Mouse (Mus musculus): ENCODE results near the gene Mkrn2os. TPM values are rescaled to one million over a fixed set of nuclear protein-coding genes. Genes with fewer than 3 reads are reported as not detected.

Gene Mkrn2os
- total and polyA plus RNA-seq, 3 experiments: 0.46 TPM; not detected in 2

- TF ChIP-seq EP300 (IDR thresholded peaks at IDR 0.05; ENCODE audit: low read depth in 1 of 2, low read length in 2 of 2): 0 out of 4 replicates have a peak, but pooled peaks of 1 of the 2 experiments have one; percentile 13
- 0 out of 2 replicates have a peak, but pooled peaks have one; percentile 38 for TF ChIP-seq TCF12 (IDR thresholded peaks at IDR 0.05; ENCODE audit: low read depth, low read length)
- no peak for TF ChIP-seq CTCF (IDR thresholded peaks at IDR 0.05 in 2 of 3, conservative IDR thresholded peaks at IDR 0.05 in 1 of 3; ENCODE audit: control insufficient read depth in 1 of 3, insufficient read depth in 1 of 3, low read depth in 2 of 3, low read length in 3 of 3, poor library complexity in 1 of 3, severe bottlenecking in 1 of 3)
- TF ChIP-seq ZMIZ1 (IDR thresholded peaks at IDR 0.05; ENCODE audit: low read depth, low read length): no peak; the same call in 1 of the 2 replicates
- TF ChIP-seq POLR2AphosphoS2 (IDR thresholded peaks at IDR 0.05; ENCODE audit: low read length): peak; percentile 67; the same call in 1 of the 2 replicates
- peak; percentile 90 for TF ChIP-seq HCFC1 (IDR thresholded peaks at IDR 0.05; ENCODE audit: low read depth, low read length)
- peak; percentile 75 to 91; a peak in 3 of 4 replicates for TF ChIP-seq POLR2A (IDR thresholded peaks at IDR 0.05; ENCODE audit: control insufficient read depth in 1 of 2, insufficient read depth in 1 of 2, low read depth in 1 of 2, low read length in 2 of 2, poor library complexity in 1 of 2)
- TF ChIP-seq POLR2AphosphoS5 (IDR thresholded peaks at IDR 0.05; ENCODE audit: borderline replicate concordance, low read depth, low read length): no peak
- TF ChIP-seq ELF1 (IDR thresholded peaks at IDR 0.05; ENCODE audit: low read depth, low read length): peak; percentile 61
- no peak for TF ChIP-seq ETS1 (IDR thresholded peaks at IDR 0.05; ENCODE audit: low read depth, low read length)
- no peak for TF ChIP-seq CHD1 (IDR thresholded peaks at IDR 0.05; ENCODE audit: low read depth, low read length)
- peak; percentile 47; the same call in 1 of the 2 replicates for TF ChIP-seq MYC (IDR thresholded peaks at IDR 0.05; ENCODE audit: low read depth, low read length)
- peak; percentile 59 for TF ChIP-seq NELFE (IDR thresholded peaks at IDR 0.05; ENCODE audit: low read depth, low read length)
- TF ChIP-seq GABPA (IDR thresholded peaks at IDR 0.05; ENCODE audit: low read depth, low read length): no peak
- 0 out of 2 replicates have a peak, but pooled peaks have one; percentile 31 for TF ChIP-seq MAX (IDR thresholded peaks at IDR 0.05; ENCODE audit: low read length)
- no peak for TF ChIP-seq RCOR1 (IDR thresholded peaks at IDR 0.05; ENCODE audit: low read depth, low read length)
- TF ChIP-seq JUND (IDR thresholded peaks at IDR 0.05; ENCODE audit: low read depth, low read length): no peak
- peak; percentile 66 for TF ChIP-seq NRF1 (IDR thresholded peaks at IDR 0.05; ENCODE audit: insufficient read depth, low read depth, low read length, poor library complexity, severe bottlenecking)
- peak; percentile 58 for TF ChIP-seq TBP (IDR thresholded peaks at IDR 0.05; ENCODE audit: low read depth, low read length)
- TF ChIP-seq SIN3A (IDR thresholded peaks at IDR 0.05; ENCODE audit: low read length): peak; percentile 89
- no peak for TF ChIP-seq E2F4 (IDR thresholded peaks at IDR 0.05; ENCODE audit: borderline replicate concordance, low read depth, low read length)
- peak; percentile 51 for TF ChIP-seq MAZ (IDR thresholded peaks at IDR 0.05; ENCODE audit: low read depth, low read length)
- peak; percentile 67; the same call in 1 of the 2 replicates for TF ChIP-seq MXI1 (IDR thresholded peaks at IDR 0.05; ENCODE audit: low read depth, low read length)
- H3K4me3 ChIP-seq (ENCODE audit: control insufficient read depth in 1 of 2, insufficient read depth in 1 of 2, low read depth in 2 of 2, low read length in 2 of 2): peak within 1 kb of the TSS; percentile 88 to 98
- H3K79me2 ChIP-seq (ENCODE audit: control insufficient read depth, insufficient read depth, low read length, poor library complexity): peaks cover 7% of the 10 kb centered on the region
- H3K9me3 ChIP-seq (replicated peaks; ENCODE audit: insufficient read depth, low read length): no peaks in the 10 kb centered on the region
- H3K36me3 ChIP-seq (ENCODE audit: control insufficient read depth in 1 of 2, insufficient read depth in 2 of 2, low read length in 2 of 2): peaks cover 0 to 10% of the 10 kb centered on the region in 2 experiments; a peak in 2 of 4 replicates
- peak within 1 kb of the TSS; percentile 91 for H3K9ac ChIP-seq (ENCODE audit: control insufficient read depth, low read depth, low read length, poor library complexity, severe bottlenecking)
- peak within 1 kb of the TSS; percentile 78 for H3K27ac ChIP-seq (ENCODE audit: control insufficient read depth, low read depth, low read length)
- H3K27me3 ChIP-seq (ENCODE audit: control insufficient read depth in 1 of 2, insufficient read depth in 2 of 2, low read length in 2 of 2): no peaks in the 10 kb centered on the region
- peaks cover 2 to 5% of the 10 kb centered on the region in 2 experiments; a peak in 3 of 4 replicates for H3K4me1 ChIP-seq (ENCODE audit: control insufficient read depth in 1 of 2, insufficient read depth in 2 of 2, low read length in 2 of 2)
- DNase-seq (ENCODE audit: low read depth, low spot score): peak; percentile 92
Measured at GRCm38 (mm10) chr6:115601715-115602523, 9.5 kb upstream of the Mkrn2os start, which contains the start of gene Mkrn2. TSS of gene Mkrn2 (plus strand) at chr6:115601902.

Data from MEL (cell line).